Comparison of ENCODE assay signal across 13 mouse cellular contexts in genomic region chr2:28545976-28546375, GRCm38 (mm10). TPM values are rescaled to one million over a fixed set of nuclear protein-coding genes. Genes with fewer than 3 reads are reported as not detected.
DNase-seq lines count a peak whose midpoint lies in the region; TF ChIP-seq lines count a peak whose summit lies in the region.
"Had no signal": no experiment of that assay in that cellular context is flagged by ENCODE, and none has a peak within 500 bp of the region (broad histone marks: within the 10 kb centered on the region; RNA-seq: fewer than 3 reads in every experiment).

No protein-coding gene starts in this region.

- peak overlapping the region; percentile 68 for H3K27ac ChIP-seq in layer of hippocampus, adult 2 months
- H3K27ac ChIP-seq: kidney, embryonic 15.5 days; limb, embryonic 15.5 days; lung, embryonic 15.5 days had no signal

- no peak for DNase-seq in layer of hippocampus, adult 2 months (ENCODE audit: low spot score in 2 of 2)
- DNase-seq in layer of hippocampus, postnatal 25 days (ENCODE audit: extremely low spot score in 1 of 2, low spot score in 1 of 2): no peak
- DNase-seq in brain, adult 2 months (ENCODE audit: low read depth, low spot score): peak; percentile 88
- peak; percentile 91 to 95 for DNase-seq in cerebellum, postnatal 10 days
- peak; percentile 55 for DNase-seq in induced T-regulatory cell, adult 2 months (ENCODE audit: low read depth)
- DNase-seq in thymus, postnatal 4 days: no peak
- DNase-seq in Muller cell, postnatal 12 days (ENCODE audit: inconsistent ontology term): no peak
- DNase-seq: layer of hippocampus, adult 9-11 months; right cerebral cortex, postnatal 14 days had no signal

- H3K4me3 ChIP-seq in layer of hippocampus, adult 2 months: no peak overlapping the region
- H3K4me3 ChIP-seq: kidney, embryonic 15.5 days; limb, embryonic 15.5 days; lung, embryonic 15.5 days had no signal

- no peak for TF ChIP-seq CTCF in layer of hippocampus, adult 2 months (conservative IDR thresholded peaks at IDR 0.05)

RNA-seq across cellular contexts. Expression of gene Cel, which starts 17.2 kb away (rescaled TPM):
- not detected for total RNA-seq in layer of hippocampus, adult 2 months (2021)
- total RNA-seq in layer of hippocampus, postnatal 25 days (2021): not detected
- total RNA-seq: gastrocnemius, postnatal 4 days had no signal

RNA-seq across cellular contexts. Expression of gene Ralgds, which starts 33.1 kb away (rescaled TPM):
- 100 to 1,000 TPM; 115 to 139 TPM for total RNA-seq in layer of hippocampus, adult 2 months (2021)
- 100 to 1,000 TPM; 115 to 132 TPM for total RNA-seq in layer of hippocampus, postnatal 25 days (2021)

RNA-seq across cellular contexts. Expression of gene Gtf3c5, which starts 37.6 kb away (rescaled TPM):
- total RNA-seq in layer of hippocampus, adult 2 months (2021): 10 to 100 TPM; 18.2 to 20.7 TPM
- total RNA-seq in layer of hippocampus, postnatal 25 days (2021): 10 to 100 TPM; 18.9 to 19.5 TPM

RNA-seq across cellular contexts. Expression of gene Gm10134, which starts 40.1 kb away (rescaled TPM):
- total RNA-seq in layer of hippocampus, adult 2 months (2021): 1 to 10 TPM in 1 of 2 experiments, not detected in 1; 1.2 TPM
- total RNA-seq in layer of hippocampus, postnatal 25 days (2021): 1 to 10 TPM in 1 of 2 experiments, not detected in 1; 2.0 TPM

RNA-seq across cellular contexts. Expression of gene Gbgt1, which starts 49.3 kb away (rescaled TPM):
- 1 to 10 TPM; 1.8 to 2.2 TPM for total RNA-seq in layer of hippocampus, adult 2 months (2021)
- 1 to 10 TPM; 1.5 to 2.1 TPM for total RNA-seq in layer of hippocampus, postnatal 25 days (2021)

Comparison
In these comparisons a context has a peak if more than half of its experiments do, and no peak if none do; other contexts are left out.
1. DNase-seq: peak in brain, adult 2 months (single experiment), cerebellum, postnatal 10 days (2 of 2) and induced T-regulatory cell, adult 2 months (single experiment); none in layer of hippocampus, adult 2 months (0 of 2), layer of hippocampus, postnatal 25 days (0 of 2), thymus, postnatal 4 days (single experiment) and Muller cell, postnatal 12 days (single experiment).